ENCODE assay signal across 16 mouse cellular contexts in genomic region chr13:98306852-98307475, GRCm38 (mm10). TPM values are rescaled to one million over a fixed set of nuclear protein-coding genes. Genes with fewer than 3 reads are reported as not detected.
DNase-seq lines count a peak whose midpoint lies in the region; ATAC-seq lines count a peak whose summit lies in the region.
"Had no signal": no experiment of that assay in that cellular context is flagged by ENCODE, and none has a peak within 500 bp of the region (broad histone marks: within the 10 kb centered on the region; RNA-seq: fewer than 3 reads in every experiment).

No protein-coding gene starts in this region.

- WGBS in embryonic facial prominence, embryonic 12.5 days, result 52% methylated on average over 14 of the region's 14 CpGs
- 55% methylated on average over 14 of the region's 14 CpGs for WGBS in embryonic facial prominence, embryonic 10.5 days
- 31% methylated on average over 14 of the region's 14 CpGs for WGBS in intestine, embryonic 14.5 days
- WGBS in intestine, embryonic 16.5 days, result 35% methylated on average over 14 of the region's 14 CpGs
- WGBS in midbrain, embryonic 13.5 days, result 58% methylated on average over 14 of the region's 14 CpGs
- 65% methylated on average over 14 of the region's 14 CpGs for WGBS in midbrain, embryonic 10.5 days
- WGBS in neural tube, embryonic 15.5 days, result 47% methylated on average over 14 of the region's 14 CpGs

- H3K4me1 ChIP-seq in embryonic facial prominence, embryonic 12.5 days, result peaks cover 6% of the 10 kb centered on the region; the same call in 1 of the 2 replicates
- H3K4me1 ChIP-seq in embryonic facial prominence, embryonic 10.5 days, result no peaks in the 10 kb centered on the region; the same call in 1 of the 2 replicates
- H3K4me1 ChIP-seq in intestine, embryonic 14.5 days (replicated peaks; ENCODE audit: control insufficient read depth, insufficient read depth, low read length), result peaks cover 13% of the 10 kb centered on the region
- 0 out of 2 replicates have a peak, but pooled peaks cover 4% of the 10 kb centered on the region for H3K4me1 ChIP-seq in intestine, embryonic 16.5 days (ENCODE audit: control insufficient read depth, insufficient read depth, low read length)
- peaks cover 8% of the 10 kb centered on the region for H3K4me1 ChIP-seq in midbrain, embryonic 13.5 days (replicated peaks)
- H3K4me1 ChIP-seq in midbrain, embryonic 10.5 days, result no peaks in the 10 kb centered on the region
- peaks cover 12% of the 10 kb centered on the region; the same call in 1 of the 2 replicates for H3K4me1 ChIP-seq in neural tube, embryonic 15.5 days

- no peaks in the 10 kb centered on the region for H3K9me3 ChIP-seq in embryonic facial prominence, embryonic 12.5 days
- no peaks in the 10 kb centered on the region for H3K9me3 ChIP-seq in embryonic facial prominence, embryonic 10.5 days
- no peaks in the 10 kb centered on the region for H3K9me3 ChIP-seq in intestine, embryonic 14.5 days (ENCODE audit: control insufficient read depth, low read length)
- H3K9me3 ChIP-seq in intestine, embryonic 16.5 days (ENCODE audit: control insufficient read depth, low read length), result no peaks in the 10 kb centered on the region
- H3K9me3 ChIP-seq in midbrain, embryonic 13.5 days, result no peaks in the 10 kb centered on the region
- H3K9me3 ChIP-seq in midbrain, embryonic 10.5 days (replicated peaks), result no peaks in the 10 kb centered on the region
- no peaks in the 10 kb centered on the region for H3K9me3 ChIP-seq in neural tube, embryonic 15.5 days (replicated peaks)

- no peak overlapping the region for H3K4me2 ChIP-seq in embryonic facial prominence, embryonic 12.5 days (replicated peaks)
- H3K4me2 ChIP-seq in intestine, embryonic 14.5 days (ENCODE audit: low read length), result peak overlapping the region; percentile 15; the same call in 1 of the 2 replicates
- no peak overlapping the region for H3K4me2 ChIP-seq in intestine, embryonic 16.5 days (ENCODE audit: low read depth, low read length)
- H3K4me2 ChIP-seq in midbrain, embryonic 13.5 days (replicated peaks), result no peak overlapping the region
- H3K4me2 ChIP-seq in neural tube, embryonic 15.5 days, result peak overlapping the region; percentile 14; the same call in 1 of the 2 replicates

- peaks cover 38% of the 10 kb centered on the region for H3K36me3 ChIP-seq in embryonic facial prominence, embryonic 12.5 days
- peaks cover 43% of the 10 kb centered on the region for H3K36me3 ChIP-seq in embryonic facial prominence, embryonic 10.5 days (replicated peaks)
- H3K36me3 ChIP-seq in intestine, embryonic 14.5 days (ENCODE audit: control insufficient read depth, insufficient read depth, low read length), result peaks cover 40% of the 10 kb centered on the region
- no peaks in the 10 kb centered on the region for H3K36me3 ChIP-seq in intestine, embryonic 16.5 days (ENCODE audit: control insufficient read depth, insufficient read depth, low read length)
- H3K36me3 ChIP-seq in midbrain, embryonic 13.5 days, result peaks cover 43% of the 10 kb centered on the region
- H3K36me3 ChIP-seq in midbrain, embryonic 10.5 days, result peaks cover 50% of the 10 kb centered on the region
- peaks cover 36% of the 10 kb centered on the region for H3K36me3 ChIP-seq in neural tube, embryonic 15.5 days

- H3K27me3 ChIP-seq in embryonic facial prominence, embryonic 12.5 days, result no peaks in the 10 kb centered on the region
- H3K27me3 ChIP-seq in embryonic facial prominence, embryonic 10.5 days (replicated peaks; ENCODE audit: low read depth, poor library complexity, severe bottlenecking), result no peaks in the 10 kb centered on the region
- H3K27me3 ChIP-seq in intestine, embryonic 14.5 days (replicated peaks; ENCODE audit: control insufficient read depth, insufficient read depth, low read length), result no peaks in the 10 kb centered on the region
- H3K27me3 ChIP-seq in intestine, embryonic 16.5 days (replicated peaks; ENCODE audit: control insufficient read depth, insufficient read depth, low read length), result no peaks in the 10 kb centered on the region
- no peaks in the 10 kb centered on the region for H3K27me3 ChIP-seq in midbrain, embryonic 13.5 days
- no peaks in the 10 kb centered on the region for H3K27me3 ChIP-seq in midbrain, embryonic 10.5 days (ENCODE audit: low read depth, poor library complexity, severe bottlenecking)
- H3K27me3 ChIP-seq in neural tube, embryonic 15.5 days (replicated peaks), result no peaks in the 10 kb centered on the region

- no peak overlapping the region for H3K4me3 ChIP-seq in embryonic facial prominence, embryonic 12.5 days
- no peak overlapping the region for H3K4me3 ChIP-seq in embryonic facial prominence, embryonic 10.5 days
- H3K4me3 ChIP-seq in intestine, embryonic 14.5 days (ENCODE audit: low read depth, low read length), result no peak overlapping the region
- no peak overlapping the region for H3K4me3 ChIP-seq in intestine, embryonic 16.5 days (ENCODE audit: low read length)
- no peak overlapping the region for H3K4me3 ChIP-seq in midbrain, embryonic 13.5 days (replicated peaks)
- no peak overlapping the region for H3K4me3 ChIP-seq in midbrain, embryonic 10.5 days
- no peak overlapping the region for H3K4me3 ChIP-seq in neural tube, embryonic 15.5 days (replicated peaks)

- DNase-seq in embryonic facial prominence, embryonic 10.5 days (ENCODE audit: low spot score), result no peak
- no peak for DNase-seq in intestine, embryonic 14.5 days (ENCODE audit: low spot score)
- no peak for DNase-seq in midbrain, embryonic 10.5 days (ENCODE audit: low spot score)
- no peak for DNase-seq in adrenal gland, adult 8-10 months
- DNase-seq: kidney, adult 11 months; thymus, adult 18-20 months had no signal

- peak overlapping the region; percentile 20; the same call in 1 of the 2 replicates for H3K27ac ChIP-seq in embryonic facial prominence, embryonic 12.5 days
- no peak overlapping the region for H3K27ac ChIP-seq in embryonic facial prominence, embryonic 10.5 days (replicated peaks)
- peak overlapping the region; percentile 34; the same call in 1 of the 2 replicates for H3K27ac ChIP-seq in intestine, embryonic 14.5 days (ENCODE audit: low read depth)
- H3K27ac ChIP-seq in intestine, embryonic 16.5 days (ENCODE audit: low read length), result no peak overlapping the region
- peak overlapping the region; percentile 31; the same call in 1 of the 2 replicates for H3K27ac ChIP-seq in midbrain, embryonic 13.5 days
- no peak overlapping the region for H3K27ac ChIP-seq in midbrain, embryonic 10.5 days (replicated peaks)
- 0 out of 2 replicates have a peak overlapping the region, but pooled peaks have one; percentile 8 for H3K27ac ChIP-seq in neural tube, embryonic 15.5 days (replicated peaks)

- H3K9ac ChIP-seq in embryonic facial prominence, embryonic 12.5 days, result no peak overlapping the region
- no peak overlapping the region for H3K9ac ChIP-seq in intestine, embryonic 14.5 days (ENCODE audit: low read length)
- H3K9ac ChIP-seq in intestine, embryonic 16.5 days (ENCODE audit: low read depth, low read length), result no peak overlapping the region
- no peak overlapping the region for H3K9ac ChIP-seq in midbrain, embryonic 13.5 days (replicated peaks)
- no peak overlapping the region for H3K9ac ChIP-seq in neural tube, embryonic 15.5 days (replicated peaks)

- no peak for ATAC-seq in embryonic facial prominence, embryonic 12.5 days (ENCODE audit: insufficient number of reproducible peaks, insufficient read depth, low FRiP score, low TSS enrichment)
- ATAC-seq in intestine, embryonic 14.5 days (replicated peaks; ENCODE audit: low FRiP score, low TSS enrichment, low read depth), result no peak
- no peak for ATAC-seq in intestine, embryonic 16.5 days
- no peak for ATAC-seq in midbrain, embryonic 13.5 days
- no peak for ATAC-seq in neural tube, embryonic 15.5 days (ENCODE audit: low FRiP score)

RNA-seq across cellular contexts. Expression of gene Btf3, which starts 9.8 kb away (rescaled TPM):
- 731 and 771 TPM in 2 replicates for polyA plus RNA-seq in embryonic facial prominence, embryonic 12.5 days (2016; fragmentation: Nextera tagmentation; extraction: Ambion mirVana)
- polyA plus RNA-seq in embryonic facial prominence, embryonic 10.5 days (2016; fragmentation: Nextera tagmentation; extraction: Ambion mirVana), result 764 and 773 TPM in 2 replicates
- 708 and 729 TPM in 2 replicates for polyA plus RNA-seq in intestine, embryonic 14.5 days (2014; fragmentation: Nextera tagmentation; extraction: Ambion mirVana)
- polyA plus RNA-seq in intestine, embryonic 16.5 days (2015; fragmentation: Nextera tagmentation; extraction: Ambion mirVana), result 549 and 610 TPM in 2 replicates
- 584 and 625 TPM in 2 replicates for polyA plus RNA-seq in midbrain, embryonic 13.5 days (2015; fragmentation: Nextera tagmentation; extraction: Ambion mirVana)
- 640 and 750 TPM in 2 replicates for polyA plus RNA-seq in midbrain, embryonic 10.5 days (2016; fragmentation: Nextera tagmentation; extraction: Ambion mirVana)
- 481 and 531 TPM in 2 replicates for polyA plus RNA-seq in neural tube, embryonic 15.5 days (2015; fragmentation: Nextera tagmentation; extraction: Ambion mirVana)
- total RNA-seq in adrenal gland, adult 8-10 months (2022), result 100 to 1,000 TPM; 278 to 323 (median 310) TPM

RNA-seq across cellular contexts. Expression of gene Gm21976, which starts 27.3 kb away (rescaled TPM):
- not detected in 2 replicates for polyA plus RNA-seq in embryonic facial prominence, embryonic 12.5 days (2016; fragmentation: Nextera tagmentation; extraction: Ambion mirVana)
- not detected in 2 replicates for polyA plus RNA-seq in embryonic facial prominence, embryonic 10.5 days (2016; fragmentation: Nextera tagmentation; extraction: Ambion mirVana)
- not detected in 2 replicates for polyA plus RNA-seq in intestine, embryonic 14.5 days (2014; fragmentation: Nextera tagmentation; extraction: Ambion mirVana)
- not detected in 2 replicates for polyA plus RNA-seq in intestine, embryonic 16.5 days (2015; fragmentation: Nextera tagmentation; extraction: Ambion mirVana)
- not detected in 2 replicates for polyA plus RNA-seq in midbrain, embryonic 13.5 days (2015; fragmentation: Nextera tagmentation; extraction: Ambion mirVana)
- not detected in 2 replicates for polyA plus RNA-seq in midbrain, embryonic 10.5 days (2016; fragmentation: Nextera tagmentation; extraction: Ambion mirVana)
- not detected in 2 replicates for polyA plus RNA-seq in neural tube, embryonic 15.5 days (2015; fragmentation: Nextera tagmentation; extraction: Ambion mirVana)
- total RNA-seq in adrenal gland, adult 8-10 months (2022), result not detected
- total RNA-seq: adrenal gland, adult 18-20 months; layer of hippocampus, adult 8-10 months had no signal
- polyA plus RNA-seq: cortical plate, adult 2 months; heart, postnatal 0 days; limb, embryonic 14.5 days; neural tube, embryonic 11.5 days had no signal

RNA-seq across cellular contexts. Expression of gene Ankra2, which starts 44.1 kb away (rescaled TPM):
- 24.7 and 25.8 TPM in 2 replicates for polyA plus RNA-seq in embryonic facial prominence, embryonic 12.5 days (2016; fragmentation: Nextera tagmentation; extraction: Ambion mirVana)
- 15.6 and 16.1 TPM in 2 replicates for polyA plus RNA-seq in embryonic facial prominence, embryonic 10.5 days (2016; fragmentation: Nextera tagmentation; extraction: Ambion mirVana)
- 26.4 and 29.0 TPM in 2 replicates for polyA plus RNA-seq in intestine, embryonic 14.5 days (2014; fragmentation: Nextera tagmentation; extraction: Ambion mirVana)
- 17.2 and 17.8 TPM in 2 replicates for polyA plus RNA-seq in intestine, embryonic 16.5 days (2015; fragmentation: Nextera tagmentation; extraction: Ambion mirVana)
- polyA plus RNA-seq in midbrain, embryonic 13.5 days (2015; fragmentation: Nextera tagmentation; extraction: Ambion mirVana), result 55.4 and 58.9 TPM in 2 replicates
- polyA plus RNA-seq in midbrain, embryonic 10.5 days (2016; fragmentation: Nextera tagmentation; extraction: Ambion mirVana), result 17.7 and 23.3 TPM in 2 replicates
- 55.7 and 71.9 TPM in 2 replicates for polyA plus RNA-seq in neural tube, embryonic 15.5 days (2015; fragmentation: Nextera tagmentation; extraction: Ambion mirVana)
- 10 to 100 TPM; 24.0 to 34.5 (median 28.7) TPM for total RNA-seq in adrenal gland, adult 8-10 months (2022)

RNA-seq across cellular contexts. Expression of gene Utp15, which starts 44.1 kb away (rescaled TPM):
- 42.2 and 43.2 TPM in 2 replicates for polyA plus RNA-seq in embryonic facial prominence, embryonic 12.5 days (2016; fragmentation: Nextera tagmentation; extraction: Ambion mirVana)
- 52.6 and 55.2 TPM in 2 replicates for polyA plus RNA-seq in embryonic facial prominence, embryonic 10.5 days (2016; fragmentation: Nextera tagmentation; extraction: Ambion mirVana)
- 39.6 and 44.3 TPM in 2 replicates for polyA plus RNA-seq in intestine, embryonic 14.5 days (2014; fragmentation: Nextera tagmentation; extraction: Ambion mirVana)
- 29.7 and 30.8 TPM in 2 replicates for polyA plus RNA-seq in intestine, embryonic 16.5 days (2015; fragmentation: Nextera tagmentation; extraction: Ambion mirVana)
- 31.8 and 32.5 TPM in 2 replicates for polyA plus RNA-seq in midbrain, embryonic 13.5 days (2015; fragmentation: Nextera tagmentation; extraction: Ambion mirVana)
- polyA plus RNA-seq in midbrain, embryonic 10.5 days (2016; fragmentation: Nextera tagmentation; extraction: Ambion mirVana), result 41.9 and 46.8 TPM in 2 replicates
- 26.7 and 27.9 TPM in 2 replicates for polyA plus RNA-seq in neural tube, embryonic 15.5 days (2015; fragmentation: Nextera tagmentation; extraction: Ambion mirVana)
- total RNA-seq in adrenal gland, adult 8-10 months (2022), result 10 to 100 TPM; 19.8 to 24.6 (median 22.1) TPM

RNA-seq across cellular contexts. Expression of gene Foxd1, which starts 47.1 kb away (rescaled TPM):
- 9.5 and 9.9 TPM in 2 replicates for polyA plus RNA-seq in embryonic facial prominence, embryonic 12.5 days (2016; fragmentation: Nextera tagmentation; extraction: Ambion mirVana)
- polyA plus RNA-seq in embryonic facial prominence, embryonic 10.5 days (2016; fragmentation: Nextera tagmentation; extraction: Ambion mirVana), result 3.7 and 4.3 TPM in 2 replicates
- not detected in 2 replicates for polyA plus RNA-seq in intestine, embryonic 14.5 days (2014; fragmentation: Nextera tagmentation; extraction: Ambion mirVana)
- polyA plus RNA-seq in intestine, embryonic 16.5 days (2015; fragmentation: Nextera tagmentation; extraction: Ambion mirVana), result 0.02 TPM in 1 of 2 replicates, not detected in the other
- polyA plus RNA-seq in midbrain, embryonic 13.5 days (2015; fragmentation: Nextera tagmentation; extraction: Ambion mirVana), result 0.80 and 0.86 TPM in 2 replicates
- 3.4 and 3.7 TPM in 2 replicates for polyA plus RNA-seq in midbrain, embryonic 10.5 days (2016; fragmentation: Nextera tagmentation; extraction: Ambion mirVana)
- polyA plus RNA-seq in neural tube, embryonic 15.5 days (2015; fragmentation: Nextera tagmentation; extraction: Ambion mirVana), result 0.33 and 0.65 TPM in 2 replicates
- total RNA-seq in adrenal gland, adult 8-10 months (2022), result 1 to 10 TPM in 3 of 4 experiments, under 1 TPM in 1; 0.96 to 1.8 (median 1.4) TPM
- polyA plus RNA-seq: heart, postnatal 0 days had no signal

Comparison
In these comparisons a context has a peak if more than half of its experiments do, and no peak if none do; other contexts are left out.
1. H3K27ac ChIP-seq: peak in embryonic facial prominence, embryonic 12.5 days (single experiment), intestine, embryonic 14.5 days (single experiment), midbrain, embryonic 13.5 days (single experiment) and neural tube, embryonic 15.5 days (single experiment); none in embryonic facial prominence, embryonic 10.5 days (single experiment), intestine, embryonic 16.5 days (single experiment) and midbrain, embryonic 10.5 days (single experiment).
2. H3K4me2 ChIP-seq: peak in intestine, embryonic 14.5 days (single experiment) and neural tube, embryonic 15.5 days (single experiment); none in embryonic facial prominence, embryonic 12.5 days (single experiment), intestine, embryonic 16.5 days (single experiment) and midbrain, embryonic 13.5 days (single experiment).